Mouse (Mus musculus) kidney, postnatal 10 days (tissue): ENCODE measurements at regions not wholly inside any gene's neighbourhood (a gene's known extent, or its start where the extent isn't known, plus 50 kb on each side); places are given as distances from the start of the nearest gene placed in this dataset.

Experiments used
- DNase-seq: peaks from one replicate; pipeline ENCODE4 v3.0.0; 2021; ENCODE audit warnings: mixed read lengths

DNA sequence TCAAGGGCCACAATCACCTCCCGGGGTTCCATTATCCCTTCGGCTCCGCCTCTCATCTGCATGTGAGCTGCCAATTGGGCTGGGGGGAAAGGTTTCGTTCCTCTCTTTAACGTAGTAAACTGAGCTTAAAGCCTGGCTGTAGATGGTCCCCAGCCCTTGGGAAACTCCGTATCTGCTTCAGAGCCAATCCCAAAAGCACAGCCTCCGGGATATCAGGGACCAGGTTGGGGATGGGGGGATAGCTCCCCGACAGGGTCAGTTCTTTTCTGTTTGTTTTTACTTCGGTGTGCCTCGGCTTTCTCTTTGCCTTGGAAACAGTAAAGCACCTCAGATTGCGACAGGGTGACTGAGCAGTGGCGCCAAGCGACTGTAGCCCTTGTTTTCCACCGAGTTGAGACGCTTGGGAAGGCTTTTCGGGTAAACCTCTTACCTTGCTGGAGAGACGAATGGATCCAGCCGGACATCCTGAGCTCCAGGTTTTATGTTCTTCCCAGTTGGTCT, 64.5 kb downstream of the Tfap2c start:
- no peak for DNase-seq

DNA sequence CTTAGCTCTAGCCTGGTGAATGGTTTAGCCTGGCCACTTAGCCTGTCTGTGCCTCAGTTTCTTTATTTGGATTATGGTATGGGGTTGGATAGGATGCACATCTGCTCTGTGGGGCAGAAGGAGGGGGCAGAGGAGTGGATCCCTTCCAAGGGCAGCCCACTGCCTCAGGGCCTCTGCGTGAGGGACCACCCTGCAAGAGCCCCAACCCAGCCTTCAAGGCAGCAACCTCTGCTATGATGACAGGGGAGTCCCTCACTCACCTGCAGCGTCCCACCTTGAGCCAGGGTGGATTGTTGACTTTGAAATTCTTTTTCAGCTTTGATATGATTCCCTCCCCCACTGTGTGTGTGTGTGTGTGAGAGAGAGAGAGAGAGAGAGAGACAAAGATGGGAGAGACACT, 65.8 kb downstream of the Tfap2c start:
- no peak for DNase-seq

DNA sequence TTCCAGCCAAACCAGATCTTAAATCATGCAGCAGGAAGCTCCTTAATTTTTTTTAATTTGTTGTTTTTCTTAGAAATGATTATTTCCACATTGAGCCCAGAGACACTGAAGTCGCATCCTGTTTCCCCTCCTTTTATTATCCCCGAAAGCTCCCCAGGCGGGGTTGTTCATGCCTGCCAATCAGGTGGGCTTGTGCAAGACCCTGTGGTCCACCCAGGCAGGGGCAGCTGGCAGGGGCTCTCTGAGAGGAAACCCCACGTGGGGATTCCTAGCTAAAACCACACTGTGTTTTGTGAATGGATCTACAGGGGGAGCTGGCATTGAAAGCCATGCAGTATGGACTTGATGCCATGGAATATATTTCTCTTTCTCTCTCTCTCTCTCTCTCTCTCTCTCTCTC, 66.2 kb downstream of the Tfap2c start:
- peak; percentile 32 for DNase-seq

DNA sequence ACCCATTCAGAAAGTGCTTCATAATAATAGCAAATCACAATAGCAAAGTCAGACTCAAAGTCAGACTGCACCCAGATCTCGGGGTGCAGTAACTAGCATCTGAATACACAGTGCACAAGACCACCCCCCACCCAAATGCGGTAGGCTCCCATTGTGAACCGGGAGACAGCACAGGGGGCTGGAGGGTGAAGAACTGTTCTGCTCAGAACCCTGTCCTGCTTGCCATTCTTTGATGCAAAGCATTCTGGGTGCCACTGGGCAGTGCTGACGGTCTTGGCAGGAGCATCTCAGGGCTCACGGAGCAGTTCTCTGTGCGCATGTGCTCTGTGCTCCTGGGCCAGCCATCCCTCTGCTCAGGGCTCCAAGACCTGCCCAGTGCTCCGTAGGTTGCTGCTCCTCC, 69.8 kb downstream of the Tfap2c start:
- no peak for DNase-seq

DNA sequence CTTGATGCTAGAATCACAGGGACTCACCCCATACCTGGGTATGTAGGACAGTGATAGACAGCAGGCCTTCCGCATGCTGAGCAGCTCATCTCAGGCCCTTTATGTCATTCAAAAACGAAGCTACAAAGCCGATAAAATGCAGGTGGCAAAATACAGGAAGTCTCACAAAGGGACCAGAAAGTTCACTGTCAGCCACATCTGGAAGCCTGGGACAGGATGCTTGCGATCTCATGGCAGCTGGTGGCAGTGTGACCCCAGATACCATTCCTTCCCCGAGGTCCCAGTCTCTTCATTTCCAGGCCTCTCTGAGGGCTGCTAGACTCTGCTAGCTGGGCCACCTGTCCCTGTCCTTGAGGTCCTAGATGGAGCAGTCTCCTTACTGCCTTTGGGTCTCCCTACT, 70.6 kb downstream of the Tfap2c start:
- DNase-seq = no peak

DNA sequence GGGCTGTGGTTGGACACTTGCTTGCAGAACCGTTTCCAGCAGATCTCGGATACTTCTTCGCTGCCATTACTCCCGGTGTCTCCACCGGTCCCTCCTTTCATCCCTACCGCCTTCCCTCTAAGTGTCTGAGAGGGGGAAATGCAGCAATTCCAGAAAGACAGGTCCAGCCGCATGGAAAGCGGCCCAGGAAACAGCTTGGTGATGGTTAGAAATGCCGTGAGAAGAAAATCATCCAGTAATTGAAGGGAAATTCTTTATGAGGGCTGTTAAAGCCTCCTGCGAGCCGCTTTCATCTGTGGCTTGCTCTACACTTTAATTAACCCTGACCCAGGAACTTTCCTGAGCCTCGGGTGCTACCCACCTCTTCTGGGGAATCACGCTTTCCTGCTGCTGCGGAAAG, 74.3 kb downstream of the Tfap2c start:
- peak; percentile 10 for DNase-seq

DNA sequence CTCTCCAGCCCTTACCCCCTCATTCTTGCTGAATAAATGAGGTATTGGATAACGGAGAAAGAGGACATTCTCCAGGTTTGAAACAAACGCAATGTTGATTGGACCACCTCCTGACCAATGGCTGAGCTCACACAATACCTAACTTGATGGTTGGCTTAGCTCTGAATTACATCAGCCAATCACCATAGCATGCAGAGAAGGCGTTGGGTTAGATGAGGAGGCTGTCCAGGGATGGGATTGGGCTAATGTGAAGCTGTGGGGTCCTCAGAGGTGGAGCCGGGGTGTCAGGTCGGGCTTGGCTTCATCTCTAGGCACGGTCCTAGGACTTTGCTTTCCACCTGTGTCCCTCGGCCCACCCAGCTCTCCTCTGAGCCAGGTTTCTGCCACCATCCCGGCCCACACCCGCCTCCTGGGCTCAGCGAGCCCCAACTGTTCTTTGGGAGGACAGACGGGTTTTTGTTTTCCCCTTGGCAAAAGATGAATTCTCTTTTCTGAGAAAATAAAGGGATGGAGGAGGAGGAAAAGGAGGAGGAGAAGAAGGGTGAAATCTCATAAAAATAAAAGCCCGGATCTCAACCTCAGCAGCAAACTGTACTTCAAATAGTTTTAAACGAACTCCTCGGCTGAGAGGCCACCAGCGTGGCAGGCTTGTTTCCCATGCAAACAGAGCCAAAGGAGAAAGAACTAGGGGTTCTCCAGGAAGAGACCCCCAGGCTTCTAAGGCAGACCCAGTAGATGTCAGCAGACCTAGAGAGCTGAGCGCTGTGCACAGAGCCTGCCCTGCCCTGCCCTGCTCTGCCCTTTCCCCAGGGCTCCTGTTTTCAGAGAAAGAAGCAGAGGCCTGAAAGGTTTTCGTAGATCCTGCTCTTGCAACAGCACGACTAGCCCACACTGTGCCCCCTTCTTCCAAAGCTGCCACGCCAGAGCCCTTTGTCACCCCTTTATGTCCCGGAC, 78.2 kb downstream of the Tfap2c start:
- no peak for DNase-seq

DNA sequence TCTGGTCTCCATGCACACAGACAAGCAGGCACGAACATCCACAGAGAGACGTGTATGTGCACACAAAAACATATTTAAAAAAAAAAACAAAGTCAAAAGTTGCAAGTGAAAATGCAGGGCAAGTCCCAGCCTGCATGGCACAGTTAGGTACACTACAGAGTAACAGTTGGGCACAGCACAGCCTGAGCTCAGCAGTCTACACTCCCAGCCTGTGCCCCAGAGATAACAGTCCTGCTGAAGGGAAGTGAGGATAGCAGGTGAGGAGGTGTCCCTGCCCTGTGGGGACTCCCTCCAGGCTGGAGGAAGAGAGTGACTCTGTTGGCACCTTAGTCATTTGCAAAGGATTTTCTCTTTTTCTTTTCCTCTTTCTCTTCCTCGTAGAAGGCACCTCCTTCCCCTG, 80.9 kb downstream of the Tfap2c start:
- DNase-seq = no peak

DNA sequence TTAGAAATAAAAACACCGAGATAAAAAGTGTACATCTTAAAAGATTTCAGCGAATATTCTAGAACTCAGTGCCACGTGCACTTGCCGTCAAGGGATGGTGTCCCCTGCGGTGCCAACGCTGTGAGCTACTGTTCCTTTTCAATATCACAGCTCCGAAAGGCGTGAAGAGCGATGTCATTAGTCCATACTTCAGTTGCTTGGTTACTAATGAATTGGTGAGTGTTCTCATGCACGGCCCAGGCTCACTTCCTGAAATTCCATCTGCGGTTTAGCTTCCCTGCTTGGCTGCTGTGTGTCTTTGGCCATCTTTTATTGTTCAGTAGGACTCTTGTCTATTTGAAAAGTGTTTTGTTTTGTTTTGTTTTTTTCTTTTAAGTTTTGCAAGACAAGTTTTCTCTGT, 93.2 kb downstream of the Tfap2c start:
- no peak for DNase-seq

DNA sequence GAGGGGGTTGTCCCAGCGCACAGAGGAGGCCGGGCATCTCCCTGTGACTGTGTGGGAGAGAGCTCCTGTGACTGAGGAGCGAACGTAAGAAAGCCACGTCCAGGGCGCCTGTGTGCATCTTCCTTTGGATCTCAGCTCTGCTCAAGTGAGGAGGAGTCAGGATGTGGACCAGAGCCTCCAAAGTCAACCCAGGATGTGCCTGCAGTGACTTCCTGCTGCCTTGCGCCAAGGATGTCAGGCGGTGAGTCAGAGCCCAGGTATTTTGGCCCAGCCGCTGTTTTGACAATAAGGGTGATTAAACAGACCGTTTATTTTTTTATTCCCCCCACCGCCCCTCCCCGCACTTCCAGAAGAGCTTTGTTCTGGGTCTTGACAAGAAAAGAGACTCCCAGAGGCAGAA, 94.5 kb downstream of the Tfap2c start:
- DNase-seq = peak; percentile 48

DNA sequence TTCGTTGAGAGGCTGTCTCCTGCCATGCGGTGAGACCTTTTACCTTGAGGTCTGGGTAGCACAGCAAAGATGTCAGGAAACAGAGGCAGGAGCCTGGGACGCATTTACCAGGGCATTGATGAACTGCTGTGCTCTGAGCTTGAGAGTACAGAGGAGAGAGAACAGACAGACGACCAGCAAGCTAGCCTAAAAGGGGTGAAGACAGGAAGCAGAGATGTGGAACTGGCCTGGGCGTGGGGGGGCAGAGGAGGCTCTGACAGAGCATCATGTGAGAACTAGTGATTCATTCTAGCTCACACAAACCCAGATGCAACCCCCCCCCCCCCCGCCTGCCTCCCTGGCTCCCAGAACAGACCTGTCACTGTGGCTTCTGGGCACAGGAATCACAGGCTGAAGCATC, 95.1 kb downstream of the Tfap2c start:
- DNase-seq = no peak

DNA sequence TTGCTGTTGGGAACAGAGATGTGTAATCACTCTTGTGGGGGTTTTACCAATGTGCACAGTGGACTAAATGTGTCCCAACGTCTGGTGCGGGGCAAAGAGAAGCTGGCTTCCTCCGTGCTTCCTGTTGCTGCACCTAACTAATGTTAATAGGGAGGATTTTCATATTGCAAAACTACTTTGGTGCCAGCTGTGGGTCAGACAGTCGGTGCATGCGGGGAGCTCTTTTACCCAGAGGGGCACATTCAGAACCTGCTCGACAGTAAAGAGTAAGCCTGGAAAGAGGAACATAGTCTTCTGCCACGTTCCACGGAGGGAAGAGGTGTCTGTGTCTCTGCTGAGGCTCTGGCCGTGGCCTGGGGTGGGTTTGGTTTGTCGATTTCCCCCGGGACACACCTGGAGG, 98.7 kb downstream of the Tfap2c start:
- DNase-seq = no peak

DNA sequence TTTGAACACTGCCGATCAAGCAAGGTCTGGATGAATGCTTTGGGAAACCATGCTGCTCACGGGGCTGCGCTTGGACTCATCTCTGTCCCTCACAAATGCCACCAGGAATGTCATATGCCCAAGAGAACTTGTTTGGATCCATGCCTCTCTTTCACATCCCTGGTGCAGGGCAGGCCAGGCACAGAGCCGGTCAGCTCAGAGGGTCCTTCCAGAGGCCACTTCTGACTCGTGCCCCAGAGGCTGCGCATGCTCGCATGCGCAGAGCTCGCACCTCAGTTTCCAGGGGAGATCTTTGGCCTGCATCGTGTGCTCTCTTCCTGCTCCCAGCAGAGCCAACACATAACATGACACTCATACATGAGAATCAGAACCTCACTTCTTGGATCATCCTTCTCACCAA, 111.1 kb downstream of the Tfap2c start:
- no peak for DNase-seq

DNA sequence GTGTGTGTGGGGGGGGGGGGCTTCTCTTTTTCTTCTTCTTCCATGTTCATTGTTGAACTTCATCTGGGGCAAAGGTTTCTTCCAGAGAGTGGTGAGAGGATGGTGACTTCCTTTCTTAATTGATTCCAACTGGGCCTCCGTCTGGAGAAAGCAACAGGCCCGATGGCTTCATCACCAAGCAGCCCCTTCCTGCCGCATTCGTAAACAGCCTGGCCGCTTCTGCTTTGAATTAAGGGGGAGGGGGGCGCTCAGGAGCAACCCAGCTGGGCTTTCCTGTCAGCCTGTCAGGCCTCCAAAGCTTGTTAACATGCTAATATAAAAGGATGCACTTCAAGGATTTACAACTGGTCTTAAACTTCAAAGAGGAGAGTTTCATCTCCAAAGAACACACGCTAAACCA, 111.5 kb downstream of the Tfap2c start:
- DNase-seq = peak; percentile 49

DNA sequence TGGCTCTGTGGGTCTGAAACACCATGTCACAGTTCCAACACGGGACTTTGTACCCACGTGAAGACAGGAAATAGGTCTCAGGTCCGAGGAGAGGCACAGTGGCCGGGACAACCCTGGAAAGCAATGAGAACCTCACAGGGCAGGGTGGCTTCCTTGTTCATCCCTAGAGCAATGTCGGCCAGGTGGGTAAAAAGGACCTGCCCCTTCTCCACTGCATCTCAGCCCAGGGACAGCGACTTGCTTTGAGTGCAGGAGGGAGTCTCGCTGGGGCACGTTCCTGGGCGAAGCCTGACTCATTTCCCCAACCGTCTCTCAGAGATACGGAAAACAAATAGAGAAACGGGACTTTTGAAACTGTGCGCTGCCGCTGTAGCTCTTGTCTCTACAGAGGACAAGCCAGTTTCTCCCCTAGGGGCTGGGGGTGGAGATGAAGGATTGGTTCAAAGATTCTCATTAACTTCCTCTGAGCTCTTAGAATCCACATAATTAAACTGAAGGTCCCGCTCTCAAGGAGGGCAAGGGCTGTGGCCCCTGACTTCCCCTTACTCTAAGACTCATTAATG, 112.1 kb downstream of the Tfap2c start:
- no peak for DNase-seq

DNA sequence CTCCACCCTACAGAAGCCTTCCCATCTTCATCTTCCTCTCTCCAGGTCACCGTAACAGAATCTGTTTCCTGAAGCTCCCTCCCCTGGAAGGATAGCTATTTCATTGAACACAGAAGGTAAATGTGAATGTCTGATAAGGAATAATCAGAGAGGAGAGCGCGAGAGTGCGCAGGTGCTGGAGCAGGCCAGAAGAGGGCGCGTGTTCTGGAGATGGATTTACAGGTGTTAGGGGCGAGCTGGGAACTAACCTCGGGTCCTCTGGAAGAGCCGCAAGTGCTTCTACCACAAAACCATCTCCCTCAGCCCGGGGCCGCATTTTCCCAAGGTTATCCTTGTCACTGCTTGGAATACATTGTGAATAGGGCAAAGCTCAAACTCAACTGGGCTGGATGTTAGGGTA, 112.8 kb downstream of the Tfap2c start:
- no peak for DNase-seq

DNA sequence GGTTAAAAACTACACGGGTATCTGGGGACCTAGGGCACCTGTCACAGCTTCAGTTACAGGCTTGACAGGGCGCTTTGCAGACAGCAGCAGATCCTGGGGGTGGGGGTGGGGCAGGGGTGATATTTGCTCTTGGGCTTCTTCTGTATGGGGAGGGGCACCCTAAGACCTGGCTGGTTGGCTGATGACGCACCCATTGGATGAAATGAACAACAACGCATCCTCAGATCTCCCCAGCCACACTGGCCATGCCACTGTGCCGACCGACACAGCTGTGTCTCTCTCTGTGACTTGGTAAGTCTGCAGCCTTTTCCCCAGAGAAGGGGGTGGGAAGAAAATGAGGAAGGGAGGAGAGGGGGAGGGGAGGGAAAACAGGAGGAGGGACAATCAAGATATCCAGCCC, 114.3 kb downstream of the Tfap2c start:
- no peak for DNase-seq

DNA sequence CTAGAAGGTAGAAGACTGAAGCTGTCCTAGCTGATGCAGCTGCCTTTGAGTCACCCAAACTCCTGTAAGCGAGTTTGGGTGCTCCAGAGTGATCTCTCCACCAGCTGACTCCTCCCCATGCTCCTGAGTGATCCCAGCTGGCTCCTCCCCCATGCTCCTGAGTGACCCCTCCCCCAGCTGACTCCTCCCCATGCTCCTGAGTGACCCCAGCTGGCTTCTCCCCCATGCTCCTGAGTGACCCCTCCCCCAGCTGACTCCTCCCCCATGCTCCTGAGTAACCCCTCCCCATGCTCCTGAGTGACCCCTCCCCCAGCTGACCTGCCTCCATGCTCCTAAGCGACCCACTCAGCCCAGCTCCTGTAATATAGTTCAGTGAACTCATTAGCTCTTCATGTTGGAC, 123.7 kb downstream of the Tfap2c start:
- DNase-seq = no peak

DNA sequence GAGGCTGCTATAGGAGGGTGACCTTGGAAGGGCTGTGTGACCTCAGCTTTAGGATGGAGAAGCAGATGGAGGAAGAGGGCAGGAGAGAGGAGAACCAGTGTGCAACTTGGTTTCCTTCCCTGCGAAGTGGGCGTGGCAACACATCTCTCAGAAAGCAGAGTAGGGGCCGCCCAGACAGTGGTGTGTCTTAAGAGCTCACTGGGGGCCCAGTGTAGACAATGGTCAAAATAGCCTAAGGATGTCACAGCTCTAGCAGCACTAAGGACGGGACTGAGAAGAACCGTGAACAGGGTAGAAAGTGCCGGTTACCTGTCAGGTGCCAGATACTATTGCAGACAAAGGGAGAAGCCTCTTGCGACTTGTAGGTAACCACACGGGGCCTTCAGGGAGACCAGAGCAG, 125.2 kb downstream of the Tfap2c start:
- DNase-seq = no peak

DNA sequence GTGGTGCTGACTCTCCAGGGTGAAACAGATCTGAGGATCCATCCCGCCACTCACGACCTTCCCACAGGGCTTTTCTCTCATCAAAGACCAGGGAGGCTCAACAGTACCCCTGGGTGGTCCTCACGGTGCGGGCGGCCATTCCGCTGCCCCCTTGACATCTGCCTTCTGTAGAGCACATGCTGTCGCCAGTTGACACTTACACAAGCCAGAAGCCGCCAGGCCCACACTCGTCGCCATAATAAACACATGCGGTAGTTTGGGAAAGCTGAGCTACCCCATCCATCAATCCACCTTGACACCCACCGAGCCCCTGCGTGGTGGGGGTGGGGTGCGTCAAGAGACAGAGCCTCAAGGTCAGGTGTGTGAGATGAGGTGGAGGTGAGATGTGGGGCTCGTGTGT, 125.7 kb downstream of the Tfap2c start:
- DNase-seq = no peak

DNA sequence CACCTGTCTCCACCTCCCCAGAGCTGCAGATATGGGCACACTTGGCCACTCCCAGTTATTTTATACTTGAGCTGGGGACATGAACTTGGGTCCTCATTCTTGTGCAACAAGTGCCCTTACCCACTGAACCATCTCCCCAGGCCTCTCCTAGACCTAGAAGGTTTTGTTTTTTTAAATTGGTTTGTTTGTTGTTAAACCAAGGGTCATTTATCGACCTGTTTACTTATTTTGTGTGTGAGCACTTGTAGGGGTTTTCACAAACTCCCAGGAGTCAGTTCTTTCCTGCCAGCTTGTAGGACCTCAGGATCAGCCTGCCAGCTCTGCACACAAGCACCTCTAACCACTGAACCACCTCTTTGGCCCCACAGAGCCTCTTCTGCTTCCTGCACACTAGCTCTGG, 140.8 kb downstream of the Tfap2c start:
- no peak for DNase-seq

DNA sequence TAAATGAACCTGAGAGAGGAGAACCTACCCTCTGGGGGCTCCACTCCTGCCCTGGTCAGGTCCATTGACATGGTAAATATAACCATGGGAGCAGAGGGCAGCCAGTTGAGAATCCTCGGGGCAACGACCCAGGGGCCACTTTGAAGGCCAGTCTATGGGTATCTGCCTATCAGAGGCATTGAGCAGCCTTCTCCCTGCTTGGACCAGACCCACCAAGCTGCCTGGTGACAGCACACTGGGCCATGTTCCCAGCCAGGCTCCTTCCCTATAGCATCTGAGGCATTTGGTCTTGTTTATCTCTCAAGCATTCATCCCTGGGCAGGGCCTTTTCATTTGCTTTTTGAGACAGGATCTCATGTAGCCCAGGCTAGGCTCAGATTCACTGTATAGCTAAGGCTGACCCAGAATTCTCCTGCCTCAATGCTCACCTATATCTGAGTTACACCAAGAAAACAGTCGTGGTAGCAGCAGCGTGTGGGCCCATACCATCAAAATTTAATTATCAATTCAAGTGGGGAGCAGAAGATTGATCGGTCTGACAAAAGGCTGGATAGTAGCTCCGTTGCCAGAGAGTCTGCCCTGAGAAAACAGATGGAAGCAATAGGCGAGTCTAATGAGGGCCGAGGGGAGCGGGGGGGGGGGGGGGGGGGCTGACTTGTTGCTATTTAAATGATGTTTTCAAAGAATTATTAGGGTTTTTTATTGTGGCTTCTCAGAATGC, 141.7 kb downstream of the Tfap2c start:
- no peak for DNase-seq

DNA sequence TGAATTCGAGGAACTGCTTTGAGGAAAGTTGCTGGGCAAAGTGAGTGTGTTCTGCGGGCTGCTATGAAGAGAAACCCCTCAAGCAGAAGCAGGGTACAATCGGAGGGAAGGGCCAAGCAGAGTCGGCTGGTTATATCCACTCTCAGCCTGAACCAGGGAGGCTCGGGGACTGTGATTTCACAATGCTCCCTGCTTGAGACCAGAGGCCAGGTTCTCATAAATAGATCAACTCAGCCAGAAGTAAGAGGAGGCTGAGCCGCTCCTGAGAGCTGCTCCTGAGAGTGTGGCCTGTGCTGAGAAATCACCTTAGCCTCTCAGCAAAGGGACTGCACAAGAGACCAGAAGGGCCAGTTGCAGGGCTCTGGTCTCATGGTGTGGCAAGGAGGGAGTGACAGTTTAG, 149.6 kb downstream of the Tfap2c start:
- DNase-seq = no peak

DNA sequence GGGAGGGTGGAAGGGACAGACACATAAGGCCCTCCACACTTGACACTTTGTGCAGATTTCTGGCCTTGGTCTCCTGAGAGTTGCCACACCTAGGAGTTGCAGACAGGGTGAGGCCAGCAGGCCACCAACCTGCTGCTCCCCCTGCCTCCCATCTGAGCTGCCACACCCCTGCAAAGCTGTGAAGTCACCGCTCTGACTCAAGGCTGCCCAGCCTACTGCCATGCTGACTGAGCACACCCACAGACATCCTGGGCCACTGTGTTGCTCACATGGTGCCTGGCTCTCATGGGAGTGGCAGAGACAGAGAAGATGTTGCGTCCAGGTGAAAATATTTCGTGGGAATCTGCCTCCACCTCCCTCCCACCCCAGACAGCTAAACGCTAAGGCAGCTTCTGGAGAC, 150.3 kb downstream of the Tfap2c start:
- no peak for DNase-seq
